Mouse (Mus musculus) cerebral cortex, adult 2 months (tissue): ENCODE data around the gene Pkmyt1.

Experiments
- WGBS: fragments of 180-500 bp; shearing (Covaris S2); methylation state at CpG from one replicate; pipeline ENCODE4 v1.1.7; 2018; 5-methylcytosine and 5-hydroxymethylcytosine counted together

Gene Pkmyt1

DNA sequence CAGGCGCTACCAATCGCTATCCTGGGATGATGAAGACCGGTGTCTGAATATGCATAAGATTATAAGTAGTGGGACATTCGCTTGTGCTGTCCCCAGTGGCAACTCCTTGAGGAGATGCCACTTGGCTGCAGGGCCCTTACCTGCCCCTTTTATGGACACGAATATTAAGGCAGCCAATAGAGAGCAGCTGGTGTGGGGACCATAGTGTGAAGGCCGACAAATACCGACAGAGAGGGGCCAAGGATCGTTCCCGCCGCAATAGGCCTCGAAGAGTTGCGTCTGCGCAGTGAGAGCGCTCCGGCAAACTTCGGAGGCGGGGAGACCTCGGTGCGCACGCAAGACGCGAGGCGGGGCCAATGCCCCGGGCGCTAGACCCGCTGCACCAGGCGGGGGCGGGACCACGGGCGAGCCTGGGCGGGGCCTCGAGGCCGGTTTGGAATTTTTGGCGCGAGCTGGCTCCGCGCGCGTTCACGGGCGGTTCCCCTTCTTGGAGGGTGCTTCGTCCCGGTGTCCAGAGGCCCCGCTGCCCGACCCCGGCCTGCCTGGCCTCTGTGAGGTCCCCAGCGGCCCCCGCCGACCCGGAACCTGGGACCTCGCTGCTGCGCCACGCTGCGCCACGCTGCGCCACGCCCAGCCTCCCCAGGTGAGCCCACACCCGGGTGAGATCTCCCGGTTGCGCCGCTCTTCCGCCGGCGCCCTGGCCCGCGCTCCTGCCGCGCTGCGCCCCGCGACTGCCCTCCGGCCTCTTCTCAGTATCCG, at the start of gene Pkmyt1:
Gene Pkmyt1 (plus strand): TSS at position 338 of the 759 bp plus-strand sequence.
- WGBS = under 1% methylated on average over 72 of the region's 73 CpGs

DNA sequence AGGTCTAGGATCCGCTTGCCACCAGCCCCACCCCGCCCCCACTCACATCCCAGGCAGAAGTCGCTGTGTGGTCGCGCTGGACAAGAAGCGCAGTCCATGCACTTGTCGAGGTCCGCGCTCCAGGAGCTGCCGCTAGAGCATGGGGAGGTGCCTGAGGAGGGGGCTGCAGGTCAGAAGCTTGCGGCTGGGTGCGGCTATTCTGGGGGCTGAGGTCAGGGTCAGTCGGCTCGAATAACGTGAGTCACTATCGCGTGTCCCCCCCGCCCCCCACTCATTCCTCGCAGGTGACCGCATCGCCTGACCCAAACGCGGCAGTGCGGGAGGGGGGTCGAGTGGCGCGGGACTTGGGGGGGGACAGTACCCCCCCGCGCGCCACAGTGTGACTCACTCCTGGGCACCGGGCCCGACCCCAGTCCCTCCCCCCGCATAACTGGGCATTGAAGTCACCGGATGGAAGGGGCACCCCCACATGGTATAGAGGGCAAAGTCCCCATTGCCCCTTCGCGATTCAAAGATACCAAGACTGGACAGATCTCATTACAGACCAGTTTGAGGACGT, 49.6 kb upstream of the Pkmyt1 start:
- under 1% methylated on average over 37 of the region's 37 CpGs for WGBS

DNA sequence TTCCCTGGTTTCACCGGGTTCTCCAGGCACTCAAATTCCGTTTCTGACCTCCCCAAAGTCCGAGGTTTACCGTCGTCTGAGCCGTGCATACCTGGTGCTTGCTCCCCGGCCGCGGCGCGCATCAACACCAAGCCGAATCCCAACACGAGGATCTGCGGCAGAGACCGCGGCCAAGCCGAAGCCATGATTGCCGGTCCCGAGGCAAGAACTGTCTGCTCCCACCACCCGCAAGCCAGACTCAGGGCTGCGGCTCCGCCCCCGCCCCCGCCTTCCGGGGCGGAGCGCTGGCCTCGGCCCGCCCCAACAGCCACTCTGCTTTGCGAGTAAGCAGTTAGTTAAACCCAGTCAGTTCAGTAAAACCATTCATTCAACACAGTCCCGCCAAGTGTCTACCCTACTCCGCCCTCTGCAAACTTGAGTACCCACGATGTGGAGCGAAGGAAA, 48.9 kb upstream of the Pkmyt1 start, which contains the start of gene Tnfrsf12a:
Gene Tnfrsf12a (minus strand): TSS at position 233 of the 444 bp plus-strand sequence.
- WGBS = 1% methylated on average over 34 of the region's 34 CpGs

DNA sequence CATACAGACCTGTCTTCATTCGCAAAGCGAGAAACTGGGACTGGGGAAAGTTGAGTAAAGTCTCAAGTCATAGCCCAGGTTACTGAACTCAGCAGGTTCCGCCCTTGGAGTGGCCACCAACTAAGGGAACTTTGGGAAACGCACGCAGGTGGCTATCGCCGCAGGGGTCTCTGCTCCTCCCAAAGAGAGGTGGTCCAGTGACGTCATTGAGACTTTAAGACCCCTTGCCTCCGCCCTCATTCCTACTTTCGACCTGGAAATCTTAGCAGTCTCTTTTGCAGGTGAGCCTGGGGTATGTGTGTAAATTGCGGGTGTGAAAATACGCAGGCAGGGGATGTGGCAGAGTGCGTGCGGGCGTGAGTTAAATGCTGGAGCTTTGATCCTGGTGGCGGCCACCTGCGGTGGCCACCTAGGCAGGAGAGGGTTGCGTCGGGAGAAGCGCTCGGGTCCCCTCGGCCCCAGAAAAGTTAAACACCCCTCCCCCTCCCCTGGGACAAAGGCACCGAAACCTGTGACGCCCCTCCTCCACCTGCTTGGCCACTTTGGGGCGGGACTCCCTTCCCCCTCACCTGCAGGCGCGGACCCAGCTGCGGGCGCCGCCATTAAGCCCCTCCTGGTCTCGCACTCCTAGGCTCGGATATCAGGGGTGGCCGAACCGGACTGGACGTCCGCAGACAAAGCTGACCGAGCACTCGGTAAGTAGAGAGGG, 46.9 kb upstream of the Pkmyt1 start, which contains the start of gene Cldn6:
Gene Cldn6 (plus strand): TSS at position 123 of the 709 bp plus-strand sequence.
- 9% methylated on average over 38 of the region's 38 CpGs for WGBS

DNA sequence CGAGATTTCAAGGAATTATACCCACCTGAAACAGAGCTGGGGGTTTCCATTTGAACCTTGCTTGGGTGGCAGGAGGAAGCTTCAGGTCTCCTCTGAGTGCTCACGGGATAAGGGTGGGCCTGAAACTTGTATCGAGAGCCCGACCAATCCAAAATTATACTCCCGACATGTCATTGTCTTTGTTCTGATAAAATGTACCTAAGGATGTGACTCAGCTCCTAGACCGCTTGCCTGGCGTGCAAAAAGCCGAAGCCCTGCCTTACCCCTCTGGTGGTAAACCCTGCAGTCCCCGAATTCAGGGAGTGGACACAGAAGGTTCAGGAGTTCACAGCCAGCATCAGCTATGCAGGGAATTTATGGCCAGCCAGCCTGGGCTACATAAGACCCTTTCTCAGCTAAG, 45.8 kb upstream of the Pkmyt1 start:
- 82% methylated on average over 9 of the region's 9 CpGs for WGBS

DNA sequence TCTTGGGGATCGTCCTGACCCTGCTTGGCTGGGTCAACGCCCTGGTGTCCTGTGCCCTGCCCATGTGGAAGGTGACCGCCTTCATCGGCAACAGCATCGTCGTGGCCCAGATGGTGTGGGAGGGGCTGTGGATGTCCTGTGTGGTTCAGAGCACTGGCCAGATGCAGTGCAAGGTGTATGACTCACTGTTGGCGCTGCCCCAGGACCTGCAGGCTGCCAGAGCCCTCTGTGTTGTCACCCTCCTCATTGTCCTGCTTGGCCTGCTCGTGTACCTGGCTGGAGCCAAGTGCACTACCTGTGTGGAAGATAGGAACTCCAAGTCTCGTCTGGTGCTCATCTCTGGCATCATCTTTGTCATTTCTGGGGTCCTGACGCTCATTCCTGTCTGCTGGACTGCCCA, 45.0 kb upstream of the Pkmyt1 start:
- WGBS = 71% methylated on average over 10 of the region's 10 CpGs

DNA sequence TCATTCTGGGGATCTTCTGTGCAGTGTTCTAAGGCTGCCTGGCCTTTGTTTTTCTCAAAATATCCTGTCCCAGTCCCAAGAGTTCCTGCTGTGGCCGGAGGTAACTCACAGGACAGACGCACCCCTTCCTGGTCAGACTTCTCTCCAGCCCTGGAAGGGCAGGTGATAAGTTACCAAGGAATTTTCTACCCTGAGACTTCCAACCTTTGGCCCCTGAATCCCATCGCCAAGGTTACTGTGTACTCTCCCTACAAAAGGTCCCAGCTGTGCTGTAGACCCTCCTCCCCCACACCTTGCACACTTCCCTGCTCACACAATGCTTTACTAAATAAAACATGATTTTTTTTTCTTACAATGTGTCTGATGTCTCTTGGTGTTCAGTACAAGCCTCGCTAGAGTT, 44.0 kb upstream of the Pkmyt1 start:
- 78% methylated on average over 4 of the region's 4 CpGs for WGBS

DNA sequence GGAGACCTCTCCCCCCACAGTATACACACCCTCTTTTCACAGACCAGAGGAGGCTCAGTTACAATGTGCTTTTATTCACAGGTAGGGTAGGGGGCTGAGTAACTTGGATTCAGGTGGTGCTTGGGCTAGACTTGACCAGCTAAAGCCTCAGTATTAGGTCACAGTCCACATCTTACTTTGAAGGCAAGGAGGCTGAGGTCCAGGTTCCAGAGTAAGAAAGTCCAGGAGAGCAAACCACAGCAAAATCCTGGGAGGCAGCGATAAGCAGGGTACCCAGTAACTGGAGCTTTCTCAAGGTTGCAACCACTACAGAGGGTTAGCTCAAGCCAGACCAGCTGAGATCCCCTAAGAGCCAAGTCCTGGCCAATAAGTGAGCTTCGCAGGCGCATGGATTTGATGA, 43.6 kb upstream of the Pkmyt1 start:
- 86% methylated on average over 3 of the region's 3 CpGs for WGBS

DNA sequence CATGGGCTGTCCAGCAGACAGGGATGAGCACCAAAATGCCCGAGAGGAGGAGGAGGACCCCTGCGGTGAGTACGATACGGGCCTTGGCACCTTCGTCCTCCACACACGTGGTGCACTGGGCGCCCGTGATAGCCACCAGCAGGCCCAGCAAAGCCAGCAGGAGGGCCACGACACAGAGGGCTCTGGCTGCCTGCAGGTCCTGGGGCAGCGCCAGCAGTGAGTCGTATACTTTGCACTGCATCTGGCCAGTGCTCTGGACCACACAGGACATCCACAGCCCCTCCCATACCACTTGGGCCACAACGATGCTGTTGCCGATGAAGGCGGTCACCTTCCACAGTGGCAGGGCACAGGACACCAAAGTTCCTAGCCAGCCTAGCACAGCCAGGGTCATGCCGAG, 42.9 kb upstream of the Pkmyt1 start:
- 41% methylated on average over 15 of the region's 15 CpGs for WGBS

DNA sequence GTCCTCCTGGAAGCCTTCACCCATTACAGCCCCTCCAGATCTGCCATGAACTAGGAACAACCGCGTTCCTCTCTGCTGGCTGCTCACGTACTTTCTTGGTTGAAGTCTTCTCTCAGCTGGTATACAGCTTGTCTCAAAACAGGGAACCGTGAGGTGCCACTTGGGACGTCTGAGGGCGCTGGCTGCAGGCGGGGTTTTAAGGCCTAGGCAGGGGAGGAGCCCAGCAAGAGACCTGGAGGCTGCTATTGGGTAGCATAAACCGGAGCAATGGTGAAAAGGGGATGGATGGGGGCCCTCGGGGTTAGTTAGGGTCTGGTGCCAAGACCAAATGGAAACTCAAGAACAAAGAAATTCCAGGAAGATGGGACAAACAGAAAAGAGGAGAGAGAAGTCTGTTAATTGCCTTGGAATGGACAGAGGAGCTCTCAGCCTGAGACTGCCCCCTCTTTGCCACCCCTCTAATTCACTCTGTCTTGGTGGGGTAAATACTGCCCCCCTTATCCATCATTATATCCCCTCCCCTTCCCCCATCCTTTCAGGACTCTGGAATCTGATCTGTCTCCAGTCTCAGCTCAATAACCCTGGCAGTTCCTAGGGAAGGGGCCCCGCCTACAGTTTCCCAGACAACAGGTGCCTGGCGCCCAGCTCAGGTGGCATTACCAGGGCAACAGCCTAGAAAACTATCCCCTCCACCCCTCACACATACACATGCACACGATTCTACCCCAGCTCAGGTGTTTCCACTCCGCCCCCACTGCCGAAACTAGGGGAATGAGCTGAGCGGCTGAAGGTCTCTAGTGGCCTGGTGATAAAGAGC, 42.1 kb upstream of the Pkmyt1 start, which contains the start of gene Cldn9:
Gene Cldn9 (minus strand): TSS at position 171 of the 817 bp plus-strand sequence.
- WGBS = 56% methylated on average over 15 of the region's 15 CpGs

DNA sequence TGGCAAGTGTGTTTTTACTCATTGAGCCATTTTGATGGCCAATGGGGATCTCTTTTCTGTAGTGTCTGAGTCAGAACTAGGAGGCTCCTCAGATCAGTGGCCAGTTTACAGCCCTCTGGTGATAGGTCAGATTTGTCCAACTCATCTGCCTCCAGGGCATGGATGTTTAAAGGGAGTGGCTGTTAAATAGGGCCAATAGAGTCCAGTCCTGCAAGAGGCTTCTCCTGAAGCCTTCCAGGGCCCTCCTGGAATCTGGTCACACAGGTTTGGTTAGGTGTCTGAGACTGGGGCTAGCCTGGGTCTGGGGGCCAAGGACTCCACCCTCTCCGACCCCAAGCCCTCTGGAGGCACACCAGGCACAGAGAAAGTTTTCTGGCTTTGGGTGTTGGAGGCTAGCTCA, 31.6 kb upstream of the Pkmyt1 start:
- 73% methylated on average over 1 of the region's 1 CpGs for WGBS

DNA sequence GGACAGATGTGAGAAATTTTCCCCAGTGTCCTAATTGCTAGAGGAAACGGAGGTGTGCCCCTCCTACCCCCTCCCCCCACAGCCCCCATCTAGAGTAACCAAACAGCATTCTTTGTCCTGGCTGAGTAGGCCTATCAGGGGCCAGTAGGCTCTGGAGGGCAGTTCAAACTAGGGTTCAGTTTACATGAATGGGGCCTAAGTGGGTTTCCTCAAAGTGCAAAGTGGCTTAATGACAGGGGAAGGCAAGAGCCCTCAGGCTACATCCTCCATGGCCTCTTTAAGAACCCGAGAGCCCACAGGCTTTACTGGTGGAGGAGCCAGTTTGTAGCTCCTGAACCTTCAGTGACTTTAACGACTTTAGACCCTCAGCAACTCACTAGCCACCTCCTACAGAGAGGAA, 30.3 kb upstream of the Pkmyt1 start:
- WGBS = 71% methylated on average over 3 of the region's 3 CpGs

DNA sequence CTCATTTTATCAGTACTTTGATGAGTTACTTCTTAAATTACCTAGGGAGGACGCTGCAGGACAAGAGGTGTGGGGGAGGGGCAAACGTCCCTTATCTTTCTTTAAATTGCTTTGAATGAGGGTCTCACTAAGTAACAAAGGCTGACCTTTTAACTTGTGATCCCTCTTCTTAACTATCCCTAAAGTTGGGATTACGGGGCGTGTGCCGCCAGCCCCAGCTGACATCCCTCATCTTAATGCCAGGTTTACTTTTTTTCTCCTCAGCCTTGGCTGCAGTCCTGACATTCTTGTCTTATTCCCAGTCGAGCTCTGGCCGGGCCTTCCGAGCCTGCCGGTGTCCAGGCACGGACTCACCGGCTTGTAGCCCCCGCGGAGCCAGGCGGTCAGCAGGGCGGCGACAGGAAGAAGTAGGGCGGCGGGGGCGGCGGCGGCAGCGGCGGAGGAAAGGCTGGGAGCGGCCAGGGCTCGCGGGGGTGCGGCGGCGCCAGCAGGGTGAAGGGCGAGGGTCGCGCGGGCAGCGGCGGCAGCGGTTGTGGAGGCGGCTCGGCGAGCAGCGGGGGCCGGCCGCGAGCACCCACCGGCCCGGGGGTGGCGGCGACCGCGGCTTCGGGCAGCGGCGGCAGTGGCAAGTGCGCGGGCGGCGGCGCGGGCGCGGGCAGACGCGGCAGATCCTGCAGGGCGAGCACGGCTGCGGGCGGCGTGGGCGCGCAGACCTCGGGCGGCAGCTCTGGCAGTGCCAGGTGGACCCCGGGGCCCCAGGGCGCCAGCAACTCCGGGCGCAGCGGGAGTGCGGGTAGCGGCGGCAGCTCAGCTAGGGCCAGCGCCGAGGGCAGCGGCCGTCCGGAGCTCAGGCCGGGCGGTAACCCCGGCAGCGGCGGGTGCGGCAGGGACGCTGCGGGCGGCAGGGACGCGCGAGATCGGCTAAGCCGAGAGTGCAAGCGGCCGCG, 26.7 kb upstream of the Pkmyt1 start:
- under 1% methylated on average over 93 of the region's 101 CpGs for WGBS

DNA sequence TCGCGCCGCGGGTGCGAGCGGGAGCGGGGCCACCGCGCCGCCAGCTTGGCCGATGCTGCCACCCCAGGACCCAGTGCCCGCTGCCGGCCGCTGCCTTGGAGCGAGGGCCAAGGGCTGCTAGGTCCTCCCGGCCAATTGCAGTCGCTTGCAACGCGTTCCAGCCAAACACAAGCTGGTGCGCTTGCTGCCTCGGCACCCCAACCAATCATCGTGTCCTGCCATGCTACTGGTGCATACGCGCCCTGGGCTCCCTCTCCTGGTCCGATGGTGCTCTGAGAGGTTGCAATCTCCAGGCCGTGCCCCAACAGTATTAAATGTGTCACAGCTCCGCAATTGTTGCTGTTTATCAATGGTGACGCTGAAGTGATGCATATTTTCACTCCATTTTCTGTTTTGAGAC, 26.1 kb upstream of the Pkmyt1 start:
- WGBS = under 1% methylated on average over 28 of the region's 28 CpGs

DNA sequence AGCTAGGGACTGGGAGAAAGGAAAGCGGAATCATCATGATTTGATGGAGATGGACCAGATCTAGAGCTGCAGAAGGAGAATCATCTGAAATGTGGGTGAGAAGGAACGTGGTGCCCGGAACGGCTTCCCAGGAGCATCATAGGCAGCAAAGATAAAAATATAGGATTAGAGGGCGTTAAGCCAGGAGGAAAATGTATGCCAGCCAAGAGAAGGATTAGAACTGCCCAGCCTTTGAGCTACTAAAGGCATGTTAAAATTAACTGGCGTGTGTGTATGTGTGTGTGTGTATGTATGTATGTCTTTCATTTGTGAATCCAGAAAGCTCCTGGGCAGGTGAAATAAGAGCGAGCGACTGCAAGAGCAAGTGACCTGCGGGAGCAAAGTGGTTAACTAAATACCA, 22.8 kb upstream of the Pkmyt1 start:
- 63% methylated on average over 9 of the region's 9 CpGs for WGBS

DNA sequence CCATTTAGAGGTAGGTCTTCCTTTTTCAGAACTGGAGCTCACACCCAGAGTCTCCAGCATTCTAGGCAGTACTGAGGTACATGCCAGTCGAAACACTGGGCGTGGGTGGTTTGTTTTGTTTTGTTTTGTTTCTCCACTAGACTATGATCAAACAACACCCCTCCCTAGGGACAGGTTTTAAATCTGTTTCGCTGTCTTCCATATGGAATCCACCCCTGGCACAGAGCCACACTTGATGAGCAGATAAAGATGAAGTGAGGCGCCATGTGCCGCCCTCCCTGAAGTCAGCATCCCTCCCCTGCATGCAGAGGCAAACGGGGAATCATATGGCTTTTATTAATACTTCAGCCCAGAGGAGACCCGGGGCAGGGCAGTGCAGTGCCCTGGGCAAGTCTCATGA, 21.4 kb upstream of the Pkmyt1 start:
- 34% methylated on average over 7 of the region's 7 CpGs for WGBS

DNA sequence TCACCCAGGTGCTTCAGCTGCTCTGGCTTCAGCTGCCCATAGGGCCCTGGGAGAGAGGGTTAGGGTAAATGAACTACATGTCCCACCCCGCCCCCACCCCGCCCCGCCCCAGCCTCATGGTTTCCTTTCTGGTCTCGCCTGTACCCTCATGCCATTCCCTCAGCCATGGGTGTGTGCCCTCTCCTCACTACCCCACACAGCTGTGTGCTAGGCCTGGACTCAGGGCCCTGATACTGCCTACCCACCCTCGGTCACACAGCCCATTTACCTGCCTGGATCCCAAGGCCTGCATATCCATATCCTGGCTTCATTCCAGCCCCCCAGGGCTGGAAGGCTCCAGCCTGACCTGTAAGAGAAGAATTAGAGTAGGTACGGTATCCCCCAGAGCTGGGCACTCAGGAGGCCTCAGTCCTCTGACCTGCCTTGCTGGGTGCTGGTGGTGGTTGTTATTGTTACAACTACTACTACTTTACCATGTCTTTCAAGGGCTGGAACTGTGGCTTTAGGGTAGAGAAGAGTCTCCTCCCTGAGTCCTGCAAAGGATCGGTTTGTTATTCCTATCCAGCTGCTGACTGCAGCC, 20.5 kb upstream of the Pkmyt1 start:
- WGBS = 81% methylated on average over 7 of the region's 7 CpGs

DNA sequence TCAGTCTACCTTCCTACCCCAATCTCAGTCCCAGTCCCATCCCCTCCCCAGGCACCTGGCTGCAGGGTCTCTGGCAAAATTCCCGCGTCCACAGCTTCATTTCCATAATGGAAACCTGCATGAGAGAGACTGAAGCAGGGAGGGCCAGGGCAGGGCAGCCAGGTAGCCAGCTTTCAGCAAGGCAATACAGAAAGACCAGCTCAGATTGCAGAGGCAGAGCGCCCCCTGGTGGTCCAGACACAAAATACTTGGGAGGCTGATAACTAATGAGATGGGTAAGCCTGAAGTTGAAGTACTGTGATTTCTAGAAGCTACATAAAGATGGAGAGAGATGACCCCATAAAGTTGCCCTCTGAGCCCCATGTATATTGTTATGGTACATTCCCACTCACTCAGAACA, 19.9 kb upstream of the Pkmyt1 start:
- 16% methylated on average over 3 of the region's 3 CpGs for WGBS

DNA sequence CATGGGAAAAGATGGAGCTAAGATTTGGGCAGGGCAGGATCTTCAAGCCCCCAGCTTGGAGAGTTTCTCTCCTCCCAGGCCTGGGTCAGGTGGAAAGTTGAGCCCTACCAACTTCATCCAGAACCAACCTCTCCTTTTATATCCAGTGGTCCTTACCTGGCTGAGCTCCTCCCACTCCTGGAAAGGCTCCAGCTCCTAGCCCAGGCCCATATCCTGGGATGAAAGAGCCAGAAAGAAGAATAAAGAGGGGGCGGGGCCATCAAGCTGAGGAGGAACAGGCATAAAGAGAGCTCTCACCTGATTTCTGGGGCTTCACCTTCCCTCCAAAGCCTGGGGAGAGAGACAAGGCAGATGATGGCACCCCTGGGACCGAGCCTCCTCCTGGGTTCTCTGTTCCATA, 9.1 kb upstream of the Pkmyt1 start:
- WGBS = 83% methylated on average over 2 of the region's 2 CpGs

DNA sequence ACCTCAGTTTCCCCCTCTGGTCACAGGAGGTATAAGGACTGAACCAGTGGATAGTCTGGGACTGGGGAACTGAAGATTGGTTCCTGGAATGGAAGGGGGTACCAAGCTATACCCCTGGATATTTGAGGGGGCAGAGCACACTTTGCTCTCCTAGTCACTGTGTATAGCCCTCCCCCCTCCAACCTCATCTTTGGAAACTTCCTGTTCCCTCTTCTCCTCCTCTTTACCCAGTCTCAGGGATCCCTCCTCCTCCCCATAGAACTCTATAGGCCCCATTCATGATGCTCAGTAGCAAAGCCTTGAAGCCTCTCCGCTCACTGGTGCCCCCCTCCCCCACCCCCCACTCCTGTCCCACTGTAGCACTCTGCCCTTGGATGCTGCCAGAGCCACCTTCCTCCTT, 6.7 kb upstream of the Pkmyt1 start:
- WGBS = 43% methylated on average over 1 of the region's 1 CpGs
